Mouse (Mus musculus) forebrain, postnatal 0 days (tissue): ENCODE measurements around the gene Zfp51. TPM values are rescaled to one million over a fixed set of nuclear protein-coding genes. Genes with fewer than 3 reads are reported as not detected.

Experiments used
- ATAC-seq: fragments of 200-750 bp; cut with Nextera tagmentation; 2 replicates; pipeline ENCODE4 v1.8.0; 2017; ENCODE audit warnings: mild to moderate bottlenecking, moderate library complexity
- DNase-seq: peaks from one replicate; pipeline ENCODE4 v3.0.0-alpha.2; 2015
- H3K27ac ChIP-seq: fragments of 300-500 bp; sonication (generic); 2 replicates; pipeline ENCODE4 v1.5.1; 2014; ENCODE audit warnings: low read depth, mild to moderate bottlenecking, antibody characterized with exemption, low read length, moderate library complexity, mixed read lengths
- H3K27me3 ChIP-seq: fragments of 300-500 bp; sonication (generic); 2 replicates; pipeline ENCODE4 v1.6.1; 2014; ENCODE audit warnings: mild to moderate bottlenecking, low read length, mixed read lengths; ENCODE audit not compliant: insufficient read depth
- H3K36me3 ChIP-seq: fragments of 300-500 bp; sonication (generic); 2 replicates; pipeline ENCODE4 v1.6.1; 2014; ENCODE audit warnings: mild to moderate bottlenecking, moderate library complexity; ENCODE audit not compliant: insufficient read depth
- H3K4me1 ChIP-seq: fragments of 300-500 bp; sonication (generic); 2 replicates; pipeline ENCODE4 v1.6.1; 2014; ENCODE audit warnings: antibody characterized with exemption; ENCODE audit not compliant: insufficient read depth
- H3K4me2 ChIP-seq: fragments of 300-500 bp; sonication (generic); 2 replicates; pipeline ENCODE4 v1.6.1; 2014; ENCODE audit warnings: low read depth, mild to moderate bottlenecking, moderate library complexity
- H3K4me3 ChIP-seq: fragments of 300-500 bp; sonication (generic); 2 replicates; pipeline ENCODE4 v1.5.1; 2014; ENCODE audit warnings: low read depth, low read length, mixed read lengths
- H3K9ac ChIP-seq: fragments of 300-500 bp; sonication (generic); 2 replicates; pipeline ENCODE4 v1.6.1; 2014; ENCODE audit warnings: mild to moderate bottlenecking
- H3K9me3 ChIP-seq: fragments of 300-500 bp; sonication (generic); 2 replicates; pipeline ENCODE4 v1.6.1; 2016; ENCODE audit warnings: low read length
- CTCF ChIP-seq: sonication (generic); IDR thresholded peaks from 2 replicates; pipeline ENCODE4 v1.5.1; 2016; ENCODE audit warnings: antibody characterized with exemption, control low read depth, low read depth
- WGBS: fragments of 180-500 bp; shearing (Covaris S2); extraction: QIAGEN DNeasy Blood & Tissue Kit; methylation state at CpG from one replicate; pipeline ENCODE4 v1.1.7; 2014; 5-methylcytosine and 5-hydroxymethylcytosine counted together
- polyA plus RNA-seq: library from polyadenylated mRNA; unstranded; fragments of >200 nt; fragmentation: Nextera tagmentation; extraction: Ambion mirVana; gene quantifications from 2 replicates; pipeline ENCODE4 v1.2.1, GENCODE M21; 2015
- total RNA-seq: library from RNA; depleted of rRNA; stranded (reverse); fragments of >200 nt; gene quantifications from 2 replicates; pipeline ENCODE4 v1.2.3, GENCODE M21; 2014; rRNA removed

The Zfp51 gene
- total and polyA plus RNA-seq, 2 experiments from 2014 or later: 6.6 to 7.7 TPM

GRCm38 (mm10) chr17:21488760-21489499 lies 38.8 kb downstream of the Zfp51 start, which contains the start of gene Zfp53:
Gene Zfp53 (plus strand): TSS chr17:21488998.
- Histone ChIP-seq H3K27ac (peak within 1 kb of the TSS; percentile 66; the same call in 1 of the 2 replicates), H3K4me1 (0 out of 2 replicates have a peak, but pooled peaks cover 7% of the 10 kb centered on the region), H3K27me3 (no peaks in the 10 kb centered on the region), H3K9ac (peak within 1 kb of the TSS; percentile 76), H3K36me3 (no peaks in the 10 kb centered on the region), H3K9me3 (no peaks in the 10 kb centered on the region), H3K4me2 (peak within 1 kb of the TSS; percentile 66), H3K4me3 (peak within 1 kb of the TSS; percentile 73)
- peak; percentile 82 for DNase-seq
- TF ChIP-seq CTCF: peak; percentile 35
- WGBS: 1% methylated on average over 34 of the region's 34 CpGs
- peak; percentile 99 for ATAC-seq

DNA sequence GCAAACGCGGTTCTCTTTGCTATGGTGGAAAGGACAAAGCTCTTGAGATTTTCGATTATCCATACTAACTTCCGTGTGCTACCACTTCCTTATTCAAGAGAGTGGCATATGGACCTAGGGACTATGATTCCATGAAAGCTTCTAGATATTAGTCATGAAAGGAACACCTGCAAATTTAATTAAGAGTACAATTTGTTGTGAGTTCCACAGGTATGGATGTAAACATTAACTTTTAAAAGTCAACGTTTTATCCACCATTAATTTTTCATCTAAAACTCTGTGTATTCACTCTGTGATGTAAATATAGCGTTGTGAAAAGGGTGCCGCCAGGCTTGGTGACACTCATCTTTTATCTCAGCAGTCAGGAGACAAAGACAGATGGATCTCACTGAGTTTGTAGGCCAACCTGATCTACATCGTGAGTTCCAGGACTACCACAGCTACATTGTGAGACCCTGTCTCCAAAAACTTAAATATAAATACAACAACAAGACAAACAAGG lies 39.4 kb downstream of the Zfp51 start:
- no peaks in the 10 kb centered on the region for H3K27me3 ChIP-seq
- 0 out of 2 replicates have a peak, but pooled peaks cover 7% of the 10 kb centered on the region for H3K4me1 ChIP-seq
- peak overlapping the region; percentile 73 for H3K4me3 ChIP-seq
- peak overlapping the region; percentile 66; the same call in 1 of the 2 replicates for H3K27ac ChIP-seq
- no peaks in the 10 kb centered on the region for H3K9me3 ChIP-seq
- H3K4me2 ChIP-seq: peak overlapping the region; percentile 66
- H3K36me3 ChIP-seq: no peaks in the 10 kb centered on the region
- no peak for ATAC-seq
- no peak for TF ChIP-seq CTCF
- DNase-seq: no peak
- 16% methylated on average over 8 of the region's 8 CpGs for WGBS
- H3K9ac ChIP-seq: peak overlapping the region; percentile 76

GRCm38 (mm10) chr17:21501365-21501764 lies 51.2 kb downstream of the Zfp51 start:
- WGBS: 81% methylated on average over 1 of the region's 1 CpGs

DNA sequence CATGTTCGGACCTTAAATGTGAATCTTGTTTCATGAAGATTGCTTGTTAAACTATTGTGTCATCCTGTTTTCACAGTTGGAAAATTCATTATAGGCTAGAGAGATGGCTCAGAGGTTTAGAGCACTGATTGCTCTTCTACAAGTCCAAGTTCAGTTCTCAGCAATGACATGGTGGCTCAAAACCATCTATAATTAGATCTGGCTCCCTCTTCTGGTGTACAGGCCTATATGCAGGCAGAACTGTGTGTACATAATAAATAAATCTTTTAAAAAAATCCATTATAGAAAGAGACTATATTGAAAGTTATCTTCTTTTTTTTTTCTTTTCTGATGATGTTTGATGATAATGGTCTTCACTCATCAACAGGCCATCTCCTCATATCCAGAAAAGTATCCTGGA lies 54.4 kb downstream of the Zfp51 start:
- Histone ChIP-seq H3K27me3 (no peaks in the 10 kb centered on the region), H3K9me3 (no peaks in the 10 kb centered on the region), H3K36me3 (peaks cover 15% of the 10 kb centered on the region), H3K9ac (no peak overlapping the region), H3K4me3 (no peak overlapping the region), H3K27ac (no peak overlapping the region), H3K4me2 (no peak overlapping the region), H3K4me1 (no peaks in the 10 kb centered on the region)
- no peak for TF ChIP-seq CTCF
- no peak for ATAC-seq
- DNase-seq: no peak
- 94% methylated on average over 1 of the region's 1 CpGs for WGBS

More at GRCm38 (mm10) chr17:21501365-21501764, 51.2 kb downstream of the Zfp51 start:
- ATAC-seq (no peak), DNase-seq (no peak)
- Histone ChIP-seq H3K9ac (no peak overlapping the region), H3K36me3 (peaks cover 6% of the 10 kb centered on the region), H3K27ac (no peak overlapping the region), H3K4me3 (no peak overlapping the region), H3K4me2 (no peak overlapping the region), H3K27me3 (no peaks in the 10 kb centered on the region), H3K4me1 (no peaks in the 10 kb centered on the region), H3K9me3 (no peaks in the 10 kb centered on the region)
- no peak for TF ChIP-seq CTCF

- 92% methylated on average over 3 of the region's 3 CpGs for WGBS
- no peak for TF ChIP-seq CTCF
These were observed 56.1 kb downstream of the Zfp51 start for GRCm38 (mm10) chr17:21506258-21506657.

DNA sequence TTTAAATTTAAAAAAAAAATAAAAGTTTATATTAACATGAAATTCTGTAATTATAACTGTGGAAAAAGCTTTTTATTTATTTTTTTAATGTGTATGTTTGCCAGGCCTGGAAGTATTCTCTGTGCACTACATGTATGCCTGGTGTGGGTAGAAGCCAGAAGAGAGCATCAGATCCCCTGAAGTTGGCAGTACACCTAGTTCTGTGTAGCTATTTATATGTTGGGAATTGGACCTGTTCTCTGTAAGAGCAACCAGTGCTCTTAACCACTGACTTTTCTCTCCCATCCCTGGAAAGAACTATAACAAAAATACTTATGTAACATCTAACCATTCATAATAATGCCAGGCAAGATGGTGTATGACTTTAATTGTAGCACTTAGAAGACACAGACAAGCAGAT lies 59.6 kb downstream of the Zfp51 start:
- H3K4me3 ChIP-seq: no peak overlapping the region
- no peak for DNase-seq
- no peak overlapping the region for H3K9ac ChIP-seq
- TF ChIP-seq CTCF: no peak
- H3K27ac ChIP-seq: no peak overlapping the region
- no peak overlapping the region for H3K4me2 ChIP-seq
- H3K27me3 ChIP-seq: no peaks in the 10 kb centered on the region
- H3K4me1 ChIP-seq: no peaks in the 10 kb centered on the region
- no peak for ATAC-seq
- peaks cover 28% of the 10 kb centered on the region for H3K36me3 ChIP-seq
- no peaks in the 10 kb centered on the region for H3K9me3 ChIP-seq

More at GRCm38 (mm10) chr17:21506258-21506657, 56.1 kb downstream of the Zfp51 start:
- peak; percentile 56 for ATAC-seq
- no peaks in the 10 kb centered on the region for H3K4me1 ChIP-seq
- no peak for DNase-seq
- H3K4me3 ChIP-seq: no peak overlapping the region
- H3K4me2 ChIP-seq: no peak overlapping the region
- peaks cover 23% of the 10 kb centered on the region for H3K36me3 ChIP-seq
- no peaks in the 10 kb centered on the region for H3K9me3 ChIP-seq
- no peaks in the 10 kb centered on the region for H3K27me3 ChIP-seq
- H3K27ac ChIP-seq: no peak overlapping the region
- no peak overlapping the region for H3K9ac ChIP-seq

Other genes with a start within 250 kb of the Zfp51 start
- not detected in 2 replicates for gene Vmn1r234, start 224.3 kb upstream of the Zfp51 start, total RNA-seq
- gene Vmn1r234, start 224.3 kb upstream of the Zfp51 start, polyA plus RNA-seq: not detected in 2 replicates
- gene Vmn1r235, start 194.0 kb upstream of the Zfp51 start, total RNA-seq: not detected in 2 replicates
- not detected in 2 replicates for gene Vmn1r235, start 194.0 kb upstream of the Zfp51 start, polyA plus RNA-seq
- not detected in 2 replicates for gene Vmn1r236, start 167.4 kb upstream of the Zfp51 start, total RNA-seq
- not detected in 2 replicates for gene Vmn1r236, start 167.4 kb upstream of the Zfp51 start, polyA plus RNA-seq
- gene Vmn1r237, start 138.5 kb upstream of the Zfp51 start, total RNA-seq: not detected in 2 replicates
- not detected in 2 replicates for gene Vmn1r237, start 138.5 kb upstream of the Zfp51 start, polyA plus RNA-seq
- gene Zfp677, start 66.6 kb upstream of the Zfp51 start, total RNA-seq: 5.1 and 5.2 TPM in 2 replicates
- 1.1 and 2.1 TPM in 2 replicates for gene Zfp677, start 66.6 kb upstream of the Zfp51 start, polyA plus RNA-seq
- gene Zfp54, start 27.1 kb upstream of the Zfp51 start, total RNA-seq: 3.1 and 4.2 TPM in 2 replicates
- gene Zfp54, start 27.1 kb upstream of the Zfp51 start, polyA plus RNA-seq: 1.3 and 3.0 TPM in 2 replicates
- gene Zfp53, start 38.6 kb downstream of the Zfp51 start, total RNA-seq: 6.2 and 6.6 TPM in 2 replicates
- gene Zfp53, start 38.6 kb downstream of the Zfp51 start, polyA plus RNA-seq: 8.0 and 11.3 TPM in 2 replicates
- 3.2 and 4.9 TPM in 2 replicates for gene Zfp52, start 85.2 kb downstream of the Zfp51 start, total RNA-seq
- gene Zfp52, start 85.2 kb downstream of the Zfp51 start, polyA plus RNA-seq: 1.7 and 2.1 TPM in 2 replicates
- gene Zfp948, start 116.6 kb downstream of the Zfp51 start, total RNA-seq: 21.0 and 21.8 TPM in 2 replicates
- 12.9 and 15.5 TPM in 2 replicates for gene Zfp948, start 116.6 kb downstream of the Zfp51 start, polyA plus RNA-seq
- gene Zfp983, start 200.2 kb downstream of the Zfp51 start, total RNA-seq: 6.5 and 10.2 TPM in 2 replicates
- 5.9 and 6.6 TPM in 2 replicates for gene Zfp983, start 200.2 kb downstream of the Zfp51 start, polyA plus RNA-seq
- not detected in 2 replicates for gene Gm10226, start 241.5 kb downstream of the Zfp51 start, total RNA-seq
- gene Gm10226, start 241.5 kb downstream of the Zfp51 start, polyA plus RNA-seq: 7.4 and 10.2 TPM in 2 replicates